Mouse (Mus musculus): ENCODE data around the gene Gm20683. TPM values are rescaled to one million over a fixed set of nuclear protein-coding genes. Genes with fewer than 3 reads are reported as not detected.

Gm20683 gene
- polyA plus RNA-seq (2012; rRNA removed): 26.6 and 40.8 TPM in 2 replicates

GRCm38 (mm10) chr17:25841117-25841880, at the start of gene Gm20683:
TSS of gene Gm20683 (minus strand) at chr17:25841763.
- DNase-seq (ENCODE audit: low read depth): no peak
- TF ChIP-seq CTCF (IDR thresholded peaks at IDR 0.05; ENCODE audit: borderline replicate concordance, extremely low read depth, insufficient read depth, insufficient read length) (no peak), POLR2A (IDR thresholded peaks at IDR 0.05; ENCODE audit: borderline replicate concordance, extremely low read depth, insufficient read depth, insufficient read length, poor library complexity, severe bottlenecking) (no peak)

DNA sequence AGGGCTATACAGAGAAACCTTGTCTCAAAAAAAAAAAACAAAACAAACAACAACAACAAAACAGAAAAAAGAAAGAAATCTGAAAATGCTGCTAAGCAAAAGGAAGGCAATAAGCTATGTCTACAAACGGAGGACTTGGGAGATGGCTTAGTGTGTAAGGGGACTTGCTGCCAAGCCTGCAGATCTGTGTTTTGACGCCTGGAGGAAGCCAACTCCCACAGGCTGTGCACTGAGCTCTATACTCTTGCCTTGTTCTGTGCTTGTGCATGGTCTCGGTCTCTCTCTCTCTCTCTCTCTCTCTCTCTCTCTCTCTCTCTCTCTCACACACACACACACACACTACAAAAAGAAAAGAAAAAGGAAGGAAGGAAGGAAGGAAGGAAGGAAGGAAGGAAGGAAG, 47.3 kb upstream of the Gm20683 start:
- no peak for TF ChIP-seq CTCF (IDR thresholded peaks at IDR 0.05; ENCODE audit: borderline replicate concordance, extremely low read depth, insufficient read depth, insufficient read length)
- TF ChIP-seq POLR2A (IDR thresholded peaks at IDR 0.05; ENCODE audit: borderline replicate concordance, extremely low read depth, insufficient read depth, insufficient read length, poor library complexity, severe bottlenecking): no peak
- DNase-seq (ENCODE audit: low read depth): no peak

DNA sequence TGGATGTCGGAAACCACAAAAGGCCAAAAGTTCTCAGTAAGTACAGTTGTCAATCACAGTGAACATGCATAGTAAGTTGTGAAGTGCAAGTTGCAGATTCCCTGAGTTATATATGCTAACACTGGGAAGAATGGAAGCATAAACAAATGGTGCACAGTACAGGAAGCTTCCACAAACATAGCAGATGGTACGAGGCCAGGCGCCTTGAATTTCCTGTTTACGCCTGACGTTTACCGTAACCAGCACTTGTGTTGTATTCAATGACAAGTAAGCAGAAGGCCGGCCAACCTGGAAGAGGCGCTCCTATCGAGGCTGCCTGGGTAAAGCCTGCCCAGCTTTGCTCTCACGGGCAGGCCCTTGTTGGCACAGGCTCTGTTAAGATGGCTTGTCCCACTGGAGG, 45.9 kb upstream of the Gm20683 start:
- DNase-seq (ENCODE audit: low read depth): no peak
- TF ChIP-seq CTCF (IDR thresholded peaks at IDR 0.05; ENCODE audit: borderline replicate concordance, extremely low read depth, insufficient read depth, insufficient read length) (no peak), POLR2A (IDR thresholded peaks at IDR 0.05; ENCODE audit: borderline replicate concordance, extremely low read depth, insufficient read depth, insufficient read length, poor library complexity, severe bottlenecking) (no peak)

- DNase-seq (ENCODE audit: low read depth): no peak
- TF ChIP-seq POLR2A (IDR thresholded peaks at IDR 0.05; ENCODE audit: borderline replicate concordance, extremely low read depth, insufficient read depth, insufficient read length, poor library complexity, severe bottlenecking) (no peak), CTCF (IDR thresholded peaks at IDR 0.05; ENCODE audit: borderline replicate concordance, extremely low read depth, insufficient read depth, insufficient read length) (no peak)
Measured at GRCm38 (mm10) chr17:25886806-25887205, 45.2 kb upstream of the Gm20683 start.

- no peak for DNase-seq (ENCODE audit: low read depth)
- peak; percentile 48; the same call in 1 of the 2 replicates for TF ChIP-seq CTCF (IDR thresholded peaks at IDR 0.05; ENCODE audit: borderline replicate concordance, extremely low read depth, insufficient read depth, insufficient read length)
- no peak for TF ChIP-seq POLR2A (IDR thresholded peaks at IDR 0.05; ENCODE audit: borderline replicate concordance, extremely low read depth, insufficient read depth, insufficient read length, poor library complexity, severe bottlenecking)
Measured at GRCm38 (mm10) chr17:25885636-25886035, 44.1 kb upstream of the Gm20683 start.

GRCm38 (mm10) chr17:25883824-25884223, 42.3 kb upstream of the Gm20683 start:
- TF ChIP-seq CTCF (IDR thresholded peaks at IDR 0.05; ENCODE audit: borderline replicate concordance, extremely low read depth, insufficient read depth, insufficient read length) (no peak), POLR2A (IDR thresholded peaks at IDR 0.05; ENCODE audit: borderline replicate concordance, extremely low read depth, insufficient read depth, insufficient read length, poor library complexity, severe bottlenecking) (no peak)
- no peak for DNase-seq (ENCODE audit: low read depth)

GRCm38 (mm10) chr17:25883268-25883667, 41.7 kb upstream of the Gm20683 start:
- TF ChIP-seq POLR2A (IDR thresholded peaks at IDR 0.05; ENCODE audit: borderline replicate concordance, extremely low read depth, insufficient read depth, insufficient read length, poor library complexity, severe bottlenecking): no peak
- no peak for TF ChIP-seq CTCF (IDR thresholded peaks at IDR 0.05; ENCODE audit: borderline replicate concordance, extremely low read depth, insufficient read depth, insufficient read length)

GRCm38 (mm10) chr17:25882306-25882705, 40.7 kb upstream of the Gm20683 start:
- DNase-seq (ENCODE audit: low read depth): no peak
- TF ChIP-seq CTCF (IDR thresholded peaks at IDR 0.05; ENCODE audit: borderline replicate concordance, extremely low read depth, insufficient read depth, insufficient read length) (no peak), POLR2A (IDR thresholded peaks at IDR 0.05; ENCODE audit: borderline replicate concordance, extremely low read depth, insufficient read depth, insufficient read length, poor library complexity, severe bottlenecking) (no peak)

More at GRCm38 (mm10) chr17:25883268-25883667, 41.7 kb upstream of the Gm20683 start:
- DNase-seq (ENCODE audit: low read depth): no peak

GRCm38 (mm10) chr17:25881691-25882090, 40.1 kb upstream of the Gm20683 start:
- no peak for DNase-seq (ENCODE audit: low read depth)
- TF ChIP-seq CTCF (IDR thresholded peaks at IDR 0.05; ENCODE audit: borderline replicate concordance, extremely low read depth, insufficient read depth, insufficient read length) (no peak), POLR2A (IDR thresholded peaks at IDR 0.05; ENCODE audit: borderline replicate concordance, extremely low read depth, insufficient read depth, insufficient read length, poor library complexity, severe bottlenecking) (no peak)

DNA sequence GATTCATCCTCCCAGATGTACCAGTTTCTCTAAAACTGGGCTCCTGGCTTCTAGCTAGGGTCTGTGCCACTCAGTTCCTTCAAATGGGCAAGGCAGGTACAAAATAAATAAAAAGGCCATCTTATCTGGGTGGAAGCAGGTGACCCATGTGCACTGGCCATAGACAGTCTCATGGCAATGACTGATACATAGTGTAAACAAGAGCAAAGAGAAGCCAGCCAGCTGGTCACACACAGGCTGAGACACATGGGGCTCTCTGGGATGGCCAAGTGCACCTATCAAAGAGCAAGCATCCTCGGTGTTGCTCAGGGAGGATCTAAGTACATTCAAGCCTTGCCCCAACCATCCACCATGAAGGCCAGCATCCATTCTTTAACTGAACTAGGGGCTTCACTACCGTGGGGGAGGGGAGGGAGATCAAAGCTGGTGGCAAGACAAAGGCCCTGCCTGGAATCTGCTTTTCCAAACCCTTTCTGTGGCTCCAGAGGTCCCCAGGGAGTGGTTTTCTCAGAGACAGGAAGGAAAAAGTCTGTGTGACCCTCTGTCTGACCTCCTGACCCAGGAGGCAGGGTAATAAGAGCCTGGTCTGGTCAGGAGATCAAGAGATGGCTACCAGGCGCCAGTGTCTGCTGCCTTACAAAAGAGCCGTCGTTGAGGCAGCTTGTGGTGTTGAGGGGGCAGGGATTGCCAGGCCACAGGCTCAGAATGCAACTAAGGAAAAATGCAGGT, 39.5 kb upstream of the Gm20683 start:
- no peak for DNase-seq (ENCODE audit: low read depth)
- TF ChIP-seq POLR2A (IDR thresholded peaks at IDR 0.05; ENCODE audit: borderline replicate concordance, extremely low read depth, insufficient read depth, insufficient read length, poor library complexity, severe bottlenecking) (no peak), CTCF (IDR thresholded peaks at IDR 0.05; ENCODE audit: borderline replicate concordance, extremely low read depth, insufficient read depth, insufficient read length) (no peak)

DNA sequence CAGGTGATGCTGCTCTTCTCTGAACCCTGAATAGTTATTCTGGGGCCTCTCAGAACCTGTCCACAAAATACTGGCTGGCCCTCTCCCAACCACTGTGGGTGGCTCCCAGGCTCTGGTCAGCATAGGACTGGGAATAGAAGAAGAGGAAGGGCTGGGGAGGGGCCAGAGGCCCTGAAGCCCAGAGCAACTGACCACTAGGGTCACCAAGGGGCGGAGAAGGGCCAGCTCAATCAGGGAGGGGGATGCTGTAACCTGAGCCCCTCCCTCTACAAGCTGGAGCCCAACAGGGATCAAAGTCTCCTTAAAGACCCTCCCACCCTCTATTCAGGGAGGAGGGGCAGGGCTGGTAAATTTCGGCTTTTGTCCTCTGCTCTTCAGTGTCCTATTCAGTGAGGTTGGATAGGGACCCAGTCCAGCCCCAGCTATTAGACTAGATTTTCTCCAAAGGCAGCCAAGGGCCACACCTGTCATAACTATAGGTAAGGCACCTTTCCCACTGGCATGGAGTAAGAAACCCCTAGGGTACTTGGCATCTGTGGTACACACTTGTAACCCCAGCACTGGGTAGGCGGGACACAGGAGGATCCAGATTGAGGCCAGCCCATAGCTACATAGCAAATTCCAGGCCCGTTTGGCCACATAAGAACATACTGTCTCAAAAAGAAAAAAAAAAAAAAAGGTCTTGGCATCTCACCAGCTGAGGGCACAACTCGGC, 38.8 kb upstream of the Gm20683 start, which contains the start of gene Wfikkn1:
Wfikkn1 (minus strand) TSS at position 663 of the 715 bp plus-strand sequence.
- no peak for TF ChIP-seq CTCF (IDR thresholded peaks at IDR 0.05; ENCODE audit: borderline replicate concordance, extremely low read depth, insufficient read depth, insufficient read length)
- TF ChIP-seq POLR2A (IDR thresholded peaks at IDR 0.05; ENCODE audit: borderline replicate concordance, extremely low read depth, insufficient read depth, insufficient read length, poor library complexity, severe bottlenecking): no peak
- no peak for DNase-seq (ENCODE audit: low read depth)

Measured in brain, embryonic 14.5 days (tissue).